17 mouse cellular contexts compared by ENCODE assay signal in genomic region chr4:82573291-82573605, GRCm38 (mm10).
DNase-seq lines count a peak whose midpoint lies in the region; ATAC-seq and TF ChIP-seq lines count a peak whose summit lies in the region.
"Had no signal": no experiment of that assay in that cellular context is flagged by ENCODE, and none has a peak within 500 bp of the region (broad histone marks: within the 10 kb centered on the region; RNA-seq: fewer than 3 reads in every experiment).

No protein-coding gene starts in this region.

- H3K4me3 ChIP-seq in embryonic facial prominence, embryonic 13.5 days = no peak overlapping the region
- no peak overlapping the region for H3K4me3 ChIP-seq in embryonic facial prominence, embryonic 10.5 days
- no peak overlapping the region for H3K4me3 ChIP-seq in heart, embryonic 13.5 days
- H3K4me3 ChIP-seq in layer of hippocampus, adult 2 months = peak overlapping the region; percentile 13; the same call in 1 of the 2 replicates
- no peak overlapping the region for H3K4me3 ChIP-seq in midbrain, embryonic 15.5 days
- H3K4me3 ChIP-seq in kidney, embryonic 16.5 days (ENCODE audit: low read length) = no peak overlapping the region
- H3K4me3 ChIP-seq: limb, embryonic 15.5 days had no signal

- 40% methylated on average over 7 of the region's 7 CpGs for WGBS in embryonic facial prominence, embryonic 13.5 days
- WGBS in embryonic facial prominence, embryonic 10.5 days = 76% methylated on average over 7 of the region's 7 CpGs
- 35% methylated on average over 7 of the region's 7 CpGs for WGBS in heart, embryonic 13.5 days
- 60% methylated on average over 7 of the region's 7 CpGs for WGBS in midbrain, embryonic 15.5 days
- 65% methylated on average over 7 of the region's 7 CpGs for WGBS in kidney, embryonic 16.5 days

- peaks cover 21% of the 10 kb centered on the region for H3K4me1 ChIP-seq in embryonic facial prominence, embryonic 13.5 days
- H3K4me1 ChIP-seq in embryonic facial prominence, embryonic 10.5 days = no peaks in the 10 kb centered on the region
- peaks cover 28% of the 10 kb centered on the region for H3K4me1 ChIP-seq in heart, embryonic 13.5 days
- H3K4me1 ChIP-seq in midbrain, embryonic 15.5 days = peaks cover 8% of the 10 kb centered on the region
- H3K4me1 ChIP-seq in kidney, embryonic 16.5 days (ENCODE audit: insufficient read depth, low read length) = 0 out of 2 replicates have a peak, but pooled peaks cover 3% of the 10 kb centered on the region

- H3K27ac ChIP-seq in embryonic facial prominence, embryonic 13.5 days = peak overlapping the region; percentile 39; the same call in 1 of the 2 replicates
- no peak overlapping the region for H3K27ac ChIP-seq in embryonic facial prominence, embryonic 10.5 days (replicated peaks)
- H3K27ac ChIP-seq in heart, embryonic 13.5 days (replicated peaks) = peak overlapping the region; percentile 80
- peak overlapping the region; percentile 63 for H3K27ac ChIP-seq in layer of hippocampus, adult 2 months
- H3K27ac ChIP-seq in midbrain, embryonic 15.5 days = peak overlapping the region; percentile 48; the same call in 1 of the 2 replicates
- no peak overlapping the region for H3K27ac ChIP-seq in kidney, embryonic 16.5 days (ENCODE audit: low read length)
- H3K27ac ChIP-seq: limb, embryonic 15.5 days had no signal

- DNase-seq in embryonic facial prominence, embryonic 10.5 days (ENCODE audit: low spot score) = no peak
- no peak for DNase-seq in heart, adult 11 months
- no peak for DNase-seq in layer of hippocampus, adult 2 months (ENCODE audit: low spot score in 2 of 2)
- no peak for DNase-seq in layer of hippocampus, adult 18-20 months (ENCODE audit: low spot score in 2 of 2)
- DNase-seq: adrenal gland, postnatal 10 days; cerebellum, adult 8-10 months; kidney, postnatal 10 days; layer of hippocampus, adult 9-11 months; lung, adult 18-20 months; right cerebral cortex, adult 18-20 months had no signal

- H3K9me3 ChIP-seq in embryonic facial prominence, embryonic 13.5 days = no peaks in the 10 kb centered on the region
- no peaks in the 10 kb centered on the region for H3K9me3 ChIP-seq in embryonic facial prominence, embryonic 10.5 days
- H3K9me3 ChIP-seq in heart, embryonic 13.5 days = no peaks in the 10 kb centered on the region
- H3K9me3 ChIP-seq in midbrain, embryonic 15.5 days = no peaks in the 10 kb centered on the region
- H3K9me3 ChIP-seq in kidney, embryonic 16.5 days (ENCODE audit: low read length) = no peaks in the 10 kb centered on the region; the same call in 1 of the 2 replicates
- H3K9me3 ChIP-seq: limb, embryonic 15.5 days had no signal

- no peaks in the 10 kb centered on the region for H3K27me3 ChIP-seq in embryonic facial prominence, embryonic 13.5 days
- no peaks in the 10 kb centered on the region for H3K27me3 ChIP-seq in embryonic facial prominence, embryonic 10.5 days (replicated peaks; ENCODE audit: low read depth, poor library complexity, severe bottlenecking)
- no peaks in the 10 kb centered on the region for H3K27me3 ChIP-seq in heart, embryonic 13.5 days (replicated peaks)
- no peaks in the 10 kb centered on the region for H3K27me3 ChIP-seq in midbrain, embryonic 15.5 days (replicated peaks)
- H3K27me3 ChIP-seq in kidney, embryonic 16.5 days (ENCODE audit: insufficient read depth, low read length) = no peaks in the 10 kb centered on the region
- H3K27me3 ChIP-seq: CH12.LX; limb, embryonic 15.5 days had no signal

- ATAC-seq in embryonic facial prominence, embryonic 13.5 days (ENCODE audit: insufficient number of reproducible peaks, insufficient read depth, low FRiP score, low TSS enrichment, low read depth) = no peak
- no peak for ATAC-seq in heart, embryonic 13.5 days (ENCODE audit: extremely low read depth, insufficient number of reproducible peaks, low FRiP score, low TSS enrichment)
- 0 out of 2 replicates have a peak, but pooled peaks have one; percentile 6 for ATAC-seq in midbrain, embryonic 15.5 days (replicated peaks)
- ATAC-seq in kidney, embryonic 16.5 days (ENCODE audit: low FRiP score, low TSS enrichment) = no peak
- ATAC-seq: intestine, postnatal 0 days had no signal

- H3K9ac ChIP-seq in embryonic facial prominence, embryonic 13.5 days = no peak overlapping the region
- H3K9ac ChIP-seq in heart, embryonic 13.5 days = no peak overlapping the region
- H3K9ac ChIP-seq in midbrain, embryonic 15.5 days = no peak overlapping the region
- no peak overlapping the region for H3K9ac ChIP-seq in kidney, embryonic 16.5 days (replicated peaks; ENCODE audit: low read length)
- H3K9ac ChIP-seq: limb, embryonic 15.5 days had no signal

- H3K4me2 ChIP-seq in embryonic facial prominence, embryonic 13.5 days = no peak overlapping the region
- H3K4me2 ChIP-seq in heart, embryonic 13.5 days = 0 out of 2 replicates have a peak overlapping the region, but pooled peaks have one; percentile 2
- 0 out of 2 replicates have a peak overlapping the region, but pooled peaks have one; percentile 4 for H3K4me2 ChIP-seq in midbrain, embryonic 15.5 days
- no peak overlapping the region for H3K4me2 ChIP-seq in kidney, embryonic 16.5 days (replicated peaks; ENCODE audit: low read depth, low read length)
- H3K4me2 ChIP-seq: limb, embryonic 15.5 days had no signal

- no peaks in the 10 kb centered on the region for H3K36me3 ChIP-seq in embryonic facial prominence, embryonic 13.5 days
- no peaks in the 10 kb centered on the region for H3K36me3 ChIP-seq in embryonic facial prominence, embryonic 10.5 days (replicated peaks)
- no peaks in the 10 kb centered on the region for H3K36me3 ChIP-seq in heart, embryonic 13.5 days
- no peaks in the 10 kb centered on the region for H3K36me3 ChIP-seq in midbrain, embryonic 15.5 days (replicated peaks)
- no peaks in the 10 kb centered on the region for H3K36me3 ChIP-seq in kidney, embryonic 16.5 days (ENCODE audit: insufficient read depth, low read length)
- H3K36me3 ChIP-seq: limb, embryonic 15.5 days had no signal

- TF ChIP-seq CTCF in layer of hippocampus, adult 2 months (conservative IDR thresholded peaks at IDR 0.05) = no peak

Comparison
In these comparisons a context has a peak if more than half of its experiments do, and no peak if none do; other contexts are left out.
1. H3K27ac ChIP-seq: peak in embryonic facial prominence, embryonic 13.5 days (single experiment), heart, embryonic 13.5 days (single experiment), layer of hippocampus, adult 2 months (single experiment) and midbrain, embryonic 15.5 days (single experiment); none in embryonic facial prominence, embryonic 10.5 days (single experiment) and kidney, embryonic 16.5 days (single experiment).
2. H3K4me2 ChIP-seq: peak in heart, embryonic 13.5 days (single experiment) and midbrain, embryonic 15.5 days (single experiment); none in embryonic facial prominence, embryonic 13.5 days (single experiment) and kidney, embryonic 16.5 days (single experiment).